Mouse (Mus musculus) urinary bladder, postnatal 25 days (tissue): ENCODE measurements around the gene Skap1.

Experiments
- DNase-seq: peaks from one replicate; pipeline ENCODE4 v3.0.0; 2022; ENCODE audit warnings: low spot score

The Skap1 gene

GRCm38 (mm10) chr11:96622782-96623181 is 158.4 kb downstream of the Skap1 start:
- peak; percentile 35 for DNase-seq

- DNase-seq = no peak
Observed at GRCm38 (mm10) chr11:96624436-96624835, 160.0 kb downstream of the Skap1 start.

GRCm38 (mm10) chr11:96629775-96630174 is 165.4 kb downstream of the Skap1 start:
- DNase-seq = no peak

GRCm38 (mm10) chr11:96631521-96631920 is 167.1 kb downstream of the Skap1 start:
- DNase-seq = no peak

- DNase-seq = no peak
Observed at GRCm38 (mm10) chr11:96637927-96638326, 173.5 kb downstream of the Skap1 start.

GRCm38 (mm10) chr11:96639805-96640204 is 175.4 kb downstream of the Skap1 start:
- DNase-seq = no peak

- no peak for DNase-seq
Observed at GRCm38 (mm10) chr11:96642173-96643140, 178.1 kb downstream of the Skap1 start.

GRCm38 (mm10) chr11:96644969-96645368 is 180.6 kb downstream of the Skap1 start:
- DNase-seq = no peak

GRCm38 (mm10) chr11:96645538-96646037 is 181.2 kb downstream of the Skap1 start:
- DNase-seq = no peak

GRCm38 (mm10) chr11:96651848-96652247 is 187.5 kb downstream of the Skap1 start:
- no peak for DNase-seq

- DNase-seq = no peak
Observed at GRCm38 (mm10) chr11:96653867-96654266, 189.5 kb downstream of the Skap1 start.

- DNase-seq = no peak
Observed at GRCm38 (mm10) chr11:96658420-96658819, 194.0 kb downstream of the Skap1 start.

- DNase-seq = no peak
Observed at GRCm38 (mm10) chr11:96666924-96667323, 202.5 kb downstream of the Skap1 start.

- no peak for DNase-seq
Observed at GRCm38 (mm10) chr11:96668367-96668766, 204.0 kb downstream of the Skap1 start.

- DNase-seq = peak; percentile 7
Observed at GRCm38 (mm10) chr11:96673792-96674191, 209.4 kb downstream of the Skap1 start.

GRCm38 (mm10) chr11:96674786-96675365 is 210.5 kb downstream of the Skap1 start:
- DNase-seq = peak; percentile 13

- no peak for DNase-seq
Observed at GRCm38 (mm10) chr11:96678026-96678425, 213.6 kb downstream of the Skap1 start.

GRCm38 (mm10) chr11:96679026-96679425 is 214.6 kb downstream of the Skap1 start:
- no peak for DNase-seq

GRCm38 (mm10) chr11:96685381-96685780 is 221.0 kb downstream of the Skap1 start:
- DNase-seq = no peak

- no peak for DNase-seq
Observed at GRCm38 (mm10) chr11:96686713-96687280, 222.4 kb downstream of the Skap1 start.

GRCm38 (mm10) chr11:96692250-96692649 is 227.9 kb downstream of the Skap1 start:
- no peak for DNase-seq

GRCm38 (mm10) chr11:96693360-96693759 is 229.0 kb downstream of the Skap1 start:
- no peak for DNase-seq

- DNase-seq = no peak
Observed at GRCm38 (mm10) chr11:96694774-96695173, 230.4 kb downstream of the Skap1 start.
